Mouse (Mus musculus): ENCODE data around the gene Gm49661.

GRCm38 (mm10) chr8:84978248-84978940 is 9.2 kb upstream of the Gm49661 start, which contains the start of gene Junb:
- TF ChIP-seq JUND (conservative IDR thresholded peaks at IDR 0.05; ENCODE audit: low read depth, low read length): no peak
- no peak for TF ChIP-seq ZNF384 (IDR thresholded peaks at IDR 0.05; ENCODE audit: low read depth, low read length)
- no peak; the same call in 1 of the 2 replicates for TF ChIP-seq RAD21 (IDR thresholded peaks at IDR 0.05; ENCODE audit: low read depth, low read length)
- TF ChIP-seq GABPA (IDR thresholded peaks at IDR 0.05; ENCODE audit: insufficient replicate concordance, low read depth, low read length): no peak
- peak; percentile 68 for TF ChIP-seq HCFC1 (IDR thresholded peaks at IDR 0.05; ENCODE audit: low read depth, low read length)
- TF ChIP-seq RCOR1 (conservative IDR thresholded peaks at IDR 0.05; ENCODE audit: low read depth, low read length): 0 out of 2 replicates have a peak, but pooled peaks have one; percentile 44
- peak; percentile 77 for TF ChIP-seq MEF2A (IDR thresholded peaks at IDR 0.05; ENCODE audit: borderline replicate concordance, low read depth, low read length)
- peak; percentile 100 for TF ChIP-seq POLR2A (IDR thresholded peaks at IDR 0.05; ENCODE audit: low read depth, low read length)
